Mouse (Mus musculus): ENCODE results near the gene Adgrf2. TPM values are rescaled to one million over a fixed set of nuclear protein-coding genes. Genes with fewer than 3 reads are reported as not detected.

Gene Adgrf2
- polyA plus RNA-seq, 1 experiment from 2014 or later, result not detected

GRCm38 (mm10) chr17:42742823-42743222 lies 844 bp upstream of the Adgrf2 start:
- ATAC-seq (replicated peaks; ENCODE audit: insufficient number of reproducible peaks, low FRiP score, low TSS enrichment), result no peak
- peaks cover 2% of the 10 kb centered on the region; the same call in 1 of the 2 replicates for H3K4me1 ChIP-seq (ENCODE audit: control insufficient read depth, insufficient read depth, low read length)
- no peak overlapping the region for H3K9ac ChIP-seq (ENCODE audit: low read depth, low read length)
- H3K9me3 ChIP-seq (replicated peaks; ENCODE audit: control insufficient read depth, low read length), result no peaks in the 10 kb centered on the region
- H3K27me3 ChIP-seq (ENCODE audit: control insufficient read depth, insufficient read depth, low read length), result no peaks in the 10 kb centered on the region
- H3K4me3 ChIP-seq (ENCODE audit: low read depth, low read length), result no peak overlapping the region
- no peaks in the 10 kb centered on the region for H3K36me3 ChIP-seq (ENCODE audit: control insufficient read depth, insufficient read depth, low read length)
- 83% methylated on average over 3 of the region's 3 CpGs for WGBS (ENCODE audit: insufficient replicate concordance)
- no peak overlapping the region for H3K4me2 ChIP-seq
- no peak overlapping the region for H3K27ac ChIP-seq (ENCODE audit: low read depth, low read length)

GRCm38 (mm10) chr17:42738794-42739193 lies 3.2 kb downstream of the Adgrf2 start:
- H3K27me3 ChIP-seq (ENCODE audit: control insufficient read depth, insufficient read depth, low read length), result no peaks in the 10 kb centered on the region
- H3K4me2 ChIP-seq, result no peak overlapping the region
- H3K4me3 ChIP-seq (ENCODE audit: low read depth, low read length), result no peak overlapping the region
- H3K9me3 ChIP-seq (replicated peaks; ENCODE audit: control insufficient read depth, low read length), result no peaks in the 10 kb centered on the region
- H3K4me1 ChIP-seq (ENCODE audit: control insufficient read depth, insufficient read depth, low read length), result peaks cover 2% of the 10 kb centered on the region; the same call in 1 of the 2 replicates
- no peak overlapping the region for H3K9ac ChIP-seq (ENCODE audit: low read depth, low read length)
- H3K27ac ChIP-seq (ENCODE audit: low read depth, low read length), result no peak overlapping the region
- no peaks in the 10 kb centered on the region for H3K36me3 ChIP-seq (ENCODE audit: control insufficient read depth, insufficient read depth, low read length)
- 79% methylated on average over 6 of the region's 6 CpGs for WGBS (ENCODE audit: insufficient replicate concordance)
- no peak for ATAC-seq (replicated peaks; ENCODE audit: insufficient number of reproducible peaks, low FRiP score, low TSS enrichment)

- no peak overlapping the region for H3K4me2 ChIP-seq
- no peaks in the 10 kb centered on the region for H3K4me1 ChIP-seq (ENCODE audit: control insufficient read depth, insufficient read depth, low read length)
- H3K4me3 ChIP-seq (ENCODE audit: low read depth, low read length), result no peak overlapping the region
- H3K9me3 ChIP-seq (replicated peaks; ENCODE audit: control insufficient read depth, low read length), result no peaks in the 10 kb centered on the region
- no peak overlapping the region for H3K27ac ChIP-seq (ENCODE audit: low read depth, low read length)
- WGBS (ENCODE audit: insufficient replicate concordance), result 40% methylated on average over 3 of the region's 3 CpGs
- H3K9ac ChIP-seq (ENCODE audit: low read depth, low read length), result no peak overlapping the region
- H3K36me3 ChIP-seq (ENCODE audit: control insufficient read depth, insufficient read depth, low read length), result no peaks in the 10 kb centered on the region
- ATAC-seq (replicated peaks; ENCODE audit: insufficient number of reproducible peaks, low FRiP score, low TSS enrichment), result no peak
- H3K27me3 ChIP-seq (ENCODE audit: control insufficient read depth, insufficient read depth, low read length), result no peaks in the 10 kb centered on the region
Observed at GRCm38 (mm10) chr17:42717161-42717560, 24.8 kb downstream of the Adgrf2 start.

- 87% methylated on average over 7 of the region's 7 CpGs for WGBS (ENCODE audit: insufficient replicate concordance)
Observed at GRCm38 (mm10) chr17:42714991-42715390, 27.0 kb downstream of the Adgrf2 start.

GRCm38 (mm10) chr17:42710717-42711116 lies 31.3 kb downstream of the Adgrf2 start:
- H3K4me1 ChIP-seq (ENCODE audit: control insufficient read depth, insufficient read depth, low read length), result no peaks in the 10 kb centered on the region
- no peaks in the 10 kb centered on the region for H3K9me3 ChIP-seq (replicated peaks; ENCODE audit: control insufficient read depth, low read length)
- no peak overlapping the region for H3K4me2 ChIP-seq
- H3K27me3 ChIP-seq (ENCODE audit: control insufficient read depth, insufficient read depth, low read length), result no peaks in the 10 kb centered on the region
- H3K9ac ChIP-seq (ENCODE audit: low read depth, low read length), result no peak overlapping the region
- WGBS (ENCODE audit: insufficient replicate concordance), result 79% methylated on average over 7 of the region's 7 CpGs
- no peak for ATAC-seq (replicated peaks; ENCODE audit: insufficient number of reproducible peaks, low FRiP score, low TSS enrichment)
- no peaks in the 10 kb centered on the region for H3K36me3 ChIP-seq (ENCODE audit: control insufficient read depth, insufficient read depth, low read length)
- no peak overlapping the region for H3K27ac ChIP-seq (ENCODE audit: low read depth, low read length)
- no peak overlapping the region for H3K4me3 ChIP-seq (ENCODE audit: low read depth, low read length)

More at GRCm38 (mm10) chr17:42714991-42715390, 27.0 kb downstream of the Adgrf2 start:
- no peak overlapping the region for H3K9ac ChIP-seq (ENCODE audit: low read depth, low read length)
- no peaks in the 10 kb centered on the region for H3K36me3 ChIP-seq (ENCODE audit: control insufficient read depth, insufficient read depth, low read length)
- H3K4me1 ChIP-seq (ENCODE audit: control insufficient read depth, insufficient read depth, low read length), result no peaks in the 10 kb centered on the region
- no peak overlapping the region for H3K4me3 ChIP-seq (ENCODE audit: low read depth, low read length)
- no peak overlapping the region for H3K4me2 ChIP-seq
- ATAC-seq (replicated peaks; ENCODE audit: insufficient number of reproducible peaks, low FRiP score, low TSS enrichment), result no peak
- no peaks in the 10 kb centered on the region for H3K9me3 ChIP-seq (replicated peaks; ENCODE audit: control insufficient read depth, low read length)
- H3K27ac ChIP-seq (ENCODE audit: low read depth, low read length), result no peak overlapping the region
- no peaks in the 10 kb centered on the region for H3K27me3 ChIP-seq (ENCODE audit: control insufficient read depth, insufficient read depth, low read length)

- H3K36me3 ChIP-seq (ENCODE audit: control insufficient read depth, insufficient read depth, low read length), result no peaks in the 10 kb centered on the region
- no peak overlapping the region for H3K9ac ChIP-seq (ENCODE audit: low read depth, low read length)
- H3K27ac ChIP-seq (ENCODE audit: low read depth, low read length), result no peak overlapping the region
- H3K9me3 ChIP-seq (replicated peaks; ENCODE audit: control insufficient read depth, low read length), result no peaks in the 10 kb centered on the region
- H3K4me3 ChIP-seq (ENCODE audit: low read depth, low read length), result no peak overlapping the region
- no peaks in the 10 kb centered on the region for H3K4me1 ChIP-seq (ENCODE audit: control insufficient read depth, insufficient read depth, low read length)
- ATAC-seq (replicated peaks; ENCODE audit: insufficient number of reproducible peaks, low FRiP score, low TSS enrichment), result no peak
- H3K27me3 ChIP-seq (ENCODE audit: control insufficient read depth, insufficient read depth, low read length), result no peaks in the 10 kb centered on the region
- no peak overlapping the region for H3K4me2 ChIP-seq
- 79% methylated on average over 4 of the region's 4 CpGs for WGBS (ENCODE audit: insufficient replicate concordance)
Observed at GRCm38 (mm10) chr17:42705611-42706010, 36.4 kb downstream of the Adgrf2 start.

- no peak for ATAC-seq (replicated peaks; ENCODE audit: insufficient number of reproducible peaks, low FRiP score, low TSS enrichment)
Observed at GRCm38 (mm10) chr17:42702198-42702597, 39.8 kb downstream of the Adgrf2 start.

GRCm38 (mm10) chr17:42694730-42695129 lies 47.2 kb downstream of the Adgrf2 start:
- H3K27ac ChIP-seq (ENCODE audit: low read depth, low read length), result no peak overlapping the region
- H3K27me3 ChIP-seq (ENCODE audit: control insufficient read depth, insufficient read depth, low read length), result no peaks in the 10 kb centered on the region
- ATAC-seq (replicated peaks; ENCODE audit: insufficient number of reproducible peaks, low FRiP score, low TSS enrichment), result no peak
- H3K4me1 ChIP-seq (ENCODE audit: control insufficient read depth, insufficient read depth, low read length), result no peaks in the 10 kb centered on the region
- H3K4me3 ChIP-seq (ENCODE audit: low read depth, low read length), result no peak overlapping the region
- H3K9me3 ChIP-seq (replicated peaks; ENCODE audit: control insufficient read depth, low read length), result no peaks in the 10 kb centered on the region
- no peak overlapping the region for H3K9ac ChIP-seq (ENCODE audit: low read depth, low read length)
- H3K36me3 ChIP-seq (ENCODE audit: control insufficient read depth, insufficient read depth, low read length), result no peaks in the 10 kb centered on the region
- H3K4me2 ChIP-seq, result no peak overlapping the region
- WGBS (ENCODE audit: insufficient replicate concordance), result 81% methylated on average over 4 of the region's 4 CpGs

More at GRCm38 (mm10) chr17:42702198-42702597, 39.8 kb downstream of the Adgrf2 start:
- H3K27ac ChIP-seq (ENCODE audit: low read depth, low read length), result no peak overlapping the region
- no peak overlapping the region for H3K4me2 ChIP-seq
- H3K9ac ChIP-seq (ENCODE audit: low read depth, low read length), result no peak overlapping the region
- H3K4me1 ChIP-seq (ENCODE audit: control insufficient read depth, insufficient read depth, low read length), result no peaks in the 10 kb centered on the region
- H3K36me3 ChIP-seq (ENCODE audit: control insufficient read depth, insufficient read depth, low read length), result no peaks in the 10 kb centered on the region
- H3K4me3 ChIP-seq (ENCODE audit: low read depth, low read length), result no peak overlapping the region
- WGBS (ENCODE audit: insufficient replicate concordance), result 85% methylated on average over 9 of the region's 9 CpGs
- no peaks in the 10 kb centered on the region for H3K27me3 ChIP-seq (ENCODE audit: control insufficient read depth, insufficient read depth, low read length)
- H3K9me3 ChIP-seq (replicated peaks; ENCODE audit: control insufficient read depth, low read length), result no peaks in the 10 kb centered on the region

GRCm38 (mm10) chr17:42692136-42692535 lies 49.8 kb downstream of the Adgrf2 start, which contains the start of gene Adgrf4:
Gene Adgrf4, minus strand, starts transcription at chr17:42692284.
- no peaks in the 10 kb centered on the region for H3K36me3 ChIP-seq (ENCODE audit: control insufficient read depth, insufficient read depth, low read length)
- H3K9ac ChIP-seq (ENCODE audit: low read depth, low read length), result no peak within 1 kb of the TSS
- H3K27ac ChIP-seq (ENCODE audit: low read depth, low read length), result no peak within 1 kb of the TSS
- WGBS (ENCODE audit: insufficient replicate concordance), result 74% methylated on average over 10 of the region's 10 CpGs
- no peaks in the 10 kb centered on the region for H3K4me1 ChIP-seq (ENCODE audit: control insufficient read depth, insufficient read depth, low read length)
- no peak for ATAC-seq (replicated peaks; ENCODE audit: insufficient number of reproducible peaks, low FRiP score, low TSS enrichment)
- no peak within 1 kb of the TSS for H3K4me3 ChIP-seq (ENCODE audit: low read depth, low read length)
- no peaks in the 10 kb centered on the region for H3K27me3 ChIP-seq (ENCODE audit: control insufficient read depth, insufficient read depth, low read length)
- H3K4me2 ChIP-seq, result no peak within 1 kb of the TSS
- H3K9me3 ChIP-seq (replicated peaks; ENCODE audit: control insufficient read depth, low read length), result no peaks in the 10 kb centered on the region

Data from heart, embryonic 11.5 days (tissue).